8 mouse cellular contexts compared by ENCODE assay signal in the genomic region with DNA sequence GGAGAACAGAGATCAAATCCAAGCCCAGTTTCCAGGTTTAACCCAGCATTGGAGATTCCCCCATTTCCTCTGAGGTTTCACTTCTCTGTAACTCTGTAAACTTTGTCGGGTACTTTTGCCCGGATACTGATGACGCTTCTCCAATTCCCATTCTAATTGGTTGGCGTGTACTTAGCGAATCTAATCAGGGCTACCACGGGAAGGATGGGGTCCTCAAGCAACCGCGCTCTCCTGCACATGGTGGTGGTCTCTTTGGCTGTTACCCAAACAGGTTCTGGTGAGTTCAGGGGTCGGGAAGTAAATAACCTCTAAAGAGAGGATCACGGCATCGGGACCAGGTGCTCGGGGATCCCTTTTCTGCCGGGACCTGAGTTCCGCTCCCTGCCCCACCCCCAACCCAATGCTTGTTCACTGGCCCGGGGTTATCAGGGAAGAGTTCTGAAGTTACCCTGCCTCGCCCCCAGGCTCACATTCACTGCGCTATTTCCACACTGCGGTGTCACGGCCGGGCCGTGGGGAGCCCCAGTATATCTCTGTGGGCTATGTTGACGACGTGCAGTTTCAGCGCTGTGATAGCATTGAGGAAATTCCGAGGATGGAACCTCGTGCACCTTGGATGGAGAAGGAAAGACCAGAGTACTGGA. TPM values are rescaled to one million over a fixed set of nuclear protein-coding genes. Genes with fewer than 3 reads are reported as not detected.
A peak's percentile ranks its signal among the peaks of the same experiment; 100 is the strongest.
DNase-seq lines count a peak whose midpoint lies in the region; ATAC-seq lines count a peak whose summit lies in the region.

Gene H2-M3 (plus strand): TSS at position 163 of the 644 bp plus-strand sequence.

- no peak within 1 kb of the TSS for H3K27ac ChIP-seq in heart, embryonic 14.5 days (replicated peaks in 1 of 2; ENCODE audit: control insufficient read depth in 1 of 2, insufficient read depth in 1 of 2, low read depth in 2 of 2, low read length in 2 of 2)
- H3K27ac ChIP-seq in liver, embryonic 13.5 days = no peak within 1 kb of the TSS
- no peak within 1 kb of the TSS for H3K27ac ChIP-seq in stomach, embryonic 16.5 days (ENCODE audit: low read length)

- DNase-seq in CD4-positive, CD25-positive, alpha-beta regulatory T cell, adult 2 months (ENCODE audit: low read depth, low spot score) = peak; percentile 95
- DNase-seq in c-Kit-negative CD71-positive TER-119-positive erythroid progenitor cells, embryonic 14.5 days (ENCODE audit: low read depth, low spot score) = peak; percentile 13
- DNase-seq in fibroblast of lung, adult 2 months (ENCODE audit: low read depth) = peak; percentile 80
- peak; percentile 92 for DNase-seq in kidney, postnatal 14 days
- peak; percentile 61 for DNase-seq in liver, embryonic 13.5 days
- DNase-seq in neural tube, embryonic 10.5 days (ENCODE audit: extremely low spot score, low spot score) = peak; percentile 87

- peak within 1 kb of the TSS; percentile 68 for H3K9ac ChIP-seq in heart, embryonic 14.5 days (ENCODE audit: low read length)
- peak within 1 kb of the TSS; percentile 54; the same call in 1 of the 2 replicates for H3K9ac ChIP-seq in liver, embryonic 13.5 days
- H3K9ac ChIP-seq in stomach, embryonic 16.5 days (ENCODE audit: low read length) = peak within 1 kb of the TSS; percentile 67

- peak within 1 kb of the TSS; percentile 93 for H3K4me2 ChIP-seq in heart, embryonic 14.5 days (ENCODE audit: low read length)
- peak within 1 kb of the TSS; percentile 80 for H3K4me2 ChIP-seq in liver, embryonic 13.5 days
- peak within 1 kb of the TSS; percentile 94 for H3K4me2 ChIP-seq in stomach, embryonic 16.5 days (ENCODE audit: low read depth, low read length)

- peak within 1 kb of the TSS; percentile 58 to 62 for H3K4me3 ChIP-seq in heart, embryonic 14.5 days (ENCODE audit: control insufficient read depth in 1 of 2, insufficient read depth in 1 of 2, low read depth in 1 of 2, low read length in 2 of 2)
- peak within 1 kb of the TSS; percentile 61 for H3K4me3 ChIP-seq in liver, embryonic 13.5 days (replicated peaks)
- H3K4me3 ChIP-seq in stomach, embryonic 16.5 days (replicated peaks; ENCODE audit: low read length) = peak within 1 kb of the TSS; percentile 66

- H3K9me3 ChIP-seq in heart, embryonic 14.5 days (ENCODE audit: control insufficient read depth, low read length) = no peaks in the 10 kb centered on the region
- no peaks in the 10 kb centered on the region for H3K9me3 ChIP-seq in liver, embryonic 13.5 days (replicated peaks)
- no peaks in the 10 kb centered on the region for H3K9me3 ChIP-seq in stomach, embryonic 16.5 days (replicated peaks; ENCODE audit: control insufficient read depth, low read length)

- ATAC-seq in heart, embryonic 14.5 days (ENCODE audit: insufficient number of reproducible peaks, insufficient read depth, low FRiP score, low read depth) = peak; percentile 82; the same call in 1 of the 2 replicates
- ATAC-seq in liver, embryonic 13.5 days (ENCODE audit: low read depth) = peak; percentile 86
- peak; percentile 91 for ATAC-seq in stomach, embryonic 16.5 days (ENCODE audit: insufficient read depth, low FRiP score)

- 2% methylated on average over 26 of the region's 26 CpGs for WGBS in heart, embryonic 14.5 days
- WGBS in liver, embryonic 13.5 days (ENCODE audit: insufficient replicate concordance) = 2% methylated on average over 26 of the region's 26 CpGs
- WGBS in stomach, embryonic 16.5 days = 2% methylated on average over 26 of the region's 26 CpGs

- no peaks in the 10 kb centered on the region for H3K27me3 ChIP-seq in heart, embryonic 14.5 days (ENCODE audit: control insufficient read depth, insufficient read depth, low read length)
- H3K27me3 ChIP-seq in liver, embryonic 13.5 days = no peaks in the 10 kb centered on the region
- H3K27me3 ChIP-seq in stomach, embryonic 16.5 days (ENCODE audit: control insufficient read depth, insufficient read depth, low read length) = no peaks in the 10 kb centered on the region

- H3K4me1 ChIP-seq in heart, embryonic 14.5 days (ENCODE audit: control insufficient read depth in 2 of 2, insufficient read depth in 2 of 2, low read length in 2 of 2) = peaks cover 0 to 3% of the 10 kb centered on the region in 2 experiments; a peak in 1 of 4 replicates
- no peaks in the 10 kb centered on the region; the same call in 1 of the 2 replicates for H3K4me1 ChIP-seq in liver, embryonic 13.5 days (replicated peaks)
- H3K4me1 ChIP-seq in stomach, embryonic 16.5 days (ENCODE audit: control insufficient read depth, insufficient read depth, low read length) = no peaks in the 10 kb centered on the region

- no peaks in the 10 kb centered on the region for H3K36me3 ChIP-seq in heart, embryonic 14.5 days (ENCODE audit: control insufficient read depth, insufficient read depth, low read length)
- no peaks in the 10 kb centered on the region for H3K36me3 ChIP-seq in liver, embryonic 13.5 days
- H3K36me3 ChIP-seq in stomach, embryonic 16.5 days (ENCODE audit: control insufficient read depth, insufficient read depth, low read length) = no peaks in the 10 kb centered on the region

RNA-seq across cellular contexts. Expression of gene H2-M3, which starts in this region (rescaled TPM):
- 1.1 and 2.1 TPM in 2 replicates for polyA plus RNA-seq in heart, embryonic 14.5 days (2014; fragmentation: Nextera tagmentation; extraction: Ambion mirVana)
- 1.3 and 1.5 TPM in 2 replicates for polyA plus RNA-seq in liver, embryonic 13.5 days (2015; fragmentation: Nextera tagmentation; extraction: Ambion mirVana)
- 3.2 and 4.0 TPM in 2 replicates for polyA plus RNA-seq in stomach, embryonic 16.5 days (2015; fragmentation: Nextera tagmentation; extraction: Ambion mirVana)

Comparison
In these comparisons a context has a peak if more than half of its experiments do, and no peak if none do; other contexts are left out.
1. DNase-seq: peak in every context shown above with its lines; median percentile 95 in CD4-positive, CD25-positive, alpha-beta regulatory T cell, adult 2 months; 92 in kidney, postnatal 14 days; 87 in neural tube, embryonic 10.5 days; 80 in fibroblast of lung, adult 2 months; 61 in liver, embryonic 13.5 days; 13 in c-Kit-negative CD71-positive TER-119-positive erythroid progenitor cells, embryonic 14.5 days.